Mouse (Mus musculus): Measurements from ENCODE around the gene Anks1.
"Not testable (repeated sequence)": the region's sequence is repeated elsewhere in the genome, so short reads cannot be mapped to it uniquely, and the experiment has no call there.

The Anks1 gene

GRCm38 (mm10) chr17:27966508-27967021 is 57.5 kb downstream of the Anks1 start:
- DNase-seq (ENCODE audit: low read depth, low spot score) = peak; percentile 31

GRCm38 (mm10) chr17:27967529-27967928 is 58.4 kb downstream of the Anks1 start:
- DNase-seq (ENCODE audit: low read depth, low spot score) = no peak

GRCm38 (mm10) chr17:27968033-27968750 is 59.1 kb downstream of the Anks1 start:
- DNase-seq (ENCODE audit: low read depth, low spot score) = no peak

GRCm38 (mm10) chr17:27968903-27969302 is 59.8 kb downstream of the Anks1 start:
- DNase-seq (ENCODE audit: low read depth, low spot score) = no peak

GRCm38 (mm10) chr17:27969365-27969764 is 60.3 kb downstream of the Anks1 start:
- DNase-seq (ENCODE audit: low read depth, low spot score) = no peak

- no peak for DNase-seq (ENCODE audit: low read depth, low spot score)
Observed at GRCm38 (mm10) chr17:27969896-27970295, 60.8 kb downstream of the Anks1 start.

- DNase-seq (ENCODE audit: low read depth, low spot score) = no peak
Observed at GRCm38 (mm10) chr17:27970305-27970704, 61.2 kb downstream of the Anks1 start.

GRCm38 (mm10) chr17:27971496-27971895 is 62.4 kb downstream of the Anks1 start:
- DNase-seq (ENCODE audit: low read depth, low spot score) = peak; percentile 78

GRCm38 (mm10) chr17:27973337-27973736 is 64.2 kb downstream of the Anks1 start:
- no peak for DNase-seq (ENCODE audit: low read depth, low spot score)

- DNase-seq (ENCODE audit: low read depth, low spot score) = no peak
Observed at GRCm38 (mm10) chr17:27976266-27976665, 67.2 kb downstream of the Anks1 start.

- no peak for DNase-seq (ENCODE audit: low read depth, low spot score)
Observed at GRCm38 (mm10) chr17:27977008-27977636, 68.0 kb downstream of the Anks1 start.

- DNase-seq (ENCODE audit: low read depth, low spot score) = no peak
Observed at GRCm38 (mm10) chr17:27980391-27980955, 71.4 kb downstream of the Anks1 start.

- DNase-seq (ENCODE audit: low read depth, low spot score) = no peak
Observed at GRCm38 (mm10) chr17:27981451-27982069, 72.5 kb downstream of the Anks1 start.

- DNase-seq (ENCODE audit: low read depth, low spot score) = not testable (repeated sequence)
Observed at GRCm38 (mm10) chr17:27982070-27982457, 73.0 kb downstream of the Anks1 start.

GRCm38 (mm10) chr17:27982712-27983266 is 73.7 kb downstream of the Anks1 start:
- no peak for DNase-seq (ENCODE audit: low read depth, low spot score)

GRCm38 (mm10) chr17:27984421-27984820 is 75.3 kb downstream of the Anks1 start:
- DNase-seq (ENCODE audit: low read depth, low spot score) = no peak

GRCm38 (mm10) chr17:27986106-27986505 is 77.0 kb downstream of the Anks1 start:
- no peak for DNase-seq (ENCODE audit: low read depth, low spot score)

- DNase-seq (ENCODE audit: low read depth, low spot score) = no peak
Observed at GRCm38 (mm10) chr17:27989807-27990542, 80.9 kb downstream of the Anks1 start.

- no peak for DNase-seq (ENCODE audit: low read depth, low spot score)
Observed at GRCm38 (mm10) chr17:27994001-27994944, 85.2 kb downstream of the Anks1 start.

GRCm38 (mm10) chr17:27996320-27996719 is 87.2 kb downstream of the Anks1 start:
- DNase-seq (ENCODE audit: low read depth, low spot score) = no peak

All from telencephalon, adult 2 months (tissue).